Mouse (Mus musculus) cerebellum, adult 2 months (tissue): ENCODE data around the gene Rere.

Experiments used
- CTCF ChIP-seq: fragments of 200-500 bp; IDR thresholded peaks from 2 replicates; pipeline ENCODE4 v1.5.1; 2011; ENCODE audit warnings: low read depth, mild to moderate bottlenecking, control low read depth, low read length, moderate library complexity, borderline replicate concordance; ENCODE audit not compliant: insufficient read depth
- POLR2A ChIP-seq: fragments of 200-500 bp; IDR thresholded peaks from 2 replicates; pipeline ENCODE4 v1.6.1; 2011; ENCODE audit warnings: low read length, control low read depth, borderline replicate concordance; ENCODE audit not compliant: insufficient read depth

GRCm38 (mm10) chr4:150245876-150246275, 35.6 kb upstream of the Rere start:
- no peak for TF ChIP-seq CTCF
- TF ChIP-seq POLR2A: no peak
